Mouse (Mus musculus): Measurements from ENCODE around the gene Zswim4. TPM values are rescaled to one million over a fixed set of nuclear protein-coding genes. Genes with fewer than 3 reads are reported as not detected.
A peak's percentile ranks its signal among the peaks of the same experiment; 100 is the strongest.

Gene Zswim4
- polyA plus RNA-seq, 1 experiment from 2014 or later, result 7.9 TPM

GRCm38 (mm10) chr8:84236410-84236997 is 351 bp downstream of the Zswim4 start:
- H3K4me1 ChIP-seq (replicated peaks; ENCODE audit: control insufficient read depth, insufficient read depth, low read length), result peaks cover 10% of the 10 kb centered on the region
- peak overlapping the region; percentile 39 for H3K27ac ChIP-seq (ENCODE audit: low read depth, low read length)
- peak overlapping the region; percentile 90 for H3K9ac ChIP-seq (ENCODE audit: low read depth, low read length)
- peak; percentile 7; the same call in 1 of the 2 replicates for ATAC-seq (replicated peaks; ENCODE audit: low FRiP score)
- H3K4me2 ChIP-seq, result peak overlapping the region; percentile 94
- no peaks in the 10 kb centered on the region; the same call in 1 of the 2 replicates for H3K36me3 ChIP-seq (ENCODE audit: control insufficient read depth, insufficient read depth, low read length)
- peak overlapping the region; percentile 86 for H3K4me3 ChIP-seq (ENCODE audit: low read depth, low read length)
- H3K27me3 ChIP-seq (replicated peaks; ENCODE audit: control insufficient read depth, insufficient read depth, low read length), result no peaks in the 10 kb centered on the region
- DNase-seq (ENCODE audit: low spot score), result no peak
- H3K9me3 ChIP-seq (ENCODE audit: control insufficient read depth, low read length), result no peaks in the 10 kb centered on the region
- WGBS, result 1% methylated on average over 26 of the region's 30 CpGs

GRCm38 (mm10) chr8:84235746-84236409 is 977 bp downstream of the Zswim4 start:
- WGBS, result 35% methylated on average over 10 of the region's 10 CpGs

DNA sequence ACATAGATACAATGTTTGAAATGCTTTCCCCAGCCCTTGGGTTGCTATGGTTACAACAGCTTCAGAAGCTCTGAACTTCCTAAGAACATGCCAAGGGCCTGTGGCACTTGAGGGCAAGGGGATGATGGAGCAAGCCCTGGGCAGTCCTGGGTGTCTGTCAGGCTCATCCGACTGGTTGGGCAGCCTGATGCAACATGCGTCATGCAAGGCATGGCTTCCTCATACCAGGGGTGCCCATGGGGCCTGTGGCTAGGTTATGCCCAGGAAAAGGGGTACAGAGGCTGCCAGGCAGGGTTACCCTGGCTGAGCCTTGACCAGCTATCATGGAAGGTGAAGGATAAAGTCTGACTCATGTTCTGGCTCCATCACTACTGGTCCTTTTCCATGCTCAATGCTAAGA is 3.8 kb downstream of the Zswim4 start:
- ATAC-seq (replicated peaks; ENCODE audit: low FRiP score), result no peak
- peaks cover 10% of the 10 kb centered on the region; the same call in 1 of the 2 replicates for H3K36me3 ChIP-seq (ENCODE audit: control insufficient read depth, insufficient read depth, low read length)

More at GRCm38 (mm10) chr8:84235746-84236409, 977 bp downstream of the Zswim4 start:
- H3K9ac ChIP-seq (ENCODE audit: low read depth, low read length), result peak overlapping the region; percentile 90
- peak overlapping the region; percentile 39; the same call in 1 of the 2 replicates for H3K27ac ChIP-seq (ENCODE audit: low read depth, low read length)
- peak overlapping the region; percentile 86 for H3K4me3 ChIP-seq (ENCODE audit: low read depth, low read length)
- no peaks in the 10 kb centered on the region for H3K27me3 ChIP-seq (replicated peaks; ENCODE audit: control insufficient read depth, insufficient read depth, low read length)
- peaks cover 10% of the 10 kb centered on the region for H3K4me1 ChIP-seq (replicated peaks; ENCODE audit: control insufficient read depth, insufficient read depth, low read length)
- H3K4me2 ChIP-seq, result peak overlapping the region; percentile 94
- no peak for DNase-seq (ENCODE audit: low spot score)
- H3K9me3 ChIP-seq (ENCODE audit: control insufficient read depth, low read length), result no peaks in the 10 kb centered on the region
- H3K36me3 ChIP-seq (ENCODE audit: control insufficient read depth, insufficient read depth, low read length), result no peaks in the 10 kb centered on the region; the same call in 1 of the 2 replicates
- ATAC-seq (replicated peaks; ENCODE audit: low FRiP score), result no peak

GRCm38 (mm10) chr8:84230735-84231134 is 6.1 kb downstream of the Zswim4 start:
- peaks cover 17% of the 10 kb centered on the region; the same call in 1 of the 2 replicates for H3K36me3 ChIP-seq (ENCODE audit: control insufficient read depth, insufficient read depth, low read length)
- no peaks in the 10 kb centered on the region for H3K9me3 ChIP-seq (ENCODE audit: control insufficient read depth, low read length)
- H3K27ac ChIP-seq (ENCODE audit: low read depth, low read length), result no peak overlapping the region
- H3K4me1 ChIP-seq (replicated peaks; ENCODE audit: control insufficient read depth, insufficient read depth, low read length), result peaks cover 4% of the 10 kb centered on the region; the same call in 1 of the 2 replicates
- WGBS, result 72% methylated on average over 17 of the region's 17 CpGs
- ATAC-seq (replicated peaks; ENCODE audit: low FRiP score), result no peak
- no peak overlapping the region for H3K9ac ChIP-seq (ENCODE audit: low read depth, low read length)
- H3K4me2 ChIP-seq, result no peak overlapping the region
- no peaks in the 10 kb centered on the region for H3K27me3 ChIP-seq (replicated peaks; ENCODE audit: control insufficient read depth, insufficient read depth, low read length)
- H3K4me3 ChIP-seq (ENCODE audit: low read depth, low read length), result no peak overlapping the region
- no peak for DNase-seq (ENCODE audit: low spot score)

More for the DNA sequence above, 3.8 kb downstream of the Zswim4 start:
- H3K4me3 ChIP-seq (ENCODE audit: low read depth, low read length), result no peak overlapping the region
- H3K9me3 ChIP-seq (ENCODE audit: control insufficient read depth, low read length), result no peaks in the 10 kb centered on the region
- WGBS, result 80% methylated on average over 2 of the region's 2 CpGs
- H3K4me2 ChIP-seq, result no peak overlapping the region
- no peak overlapping the region for H3K27ac ChIP-seq (ENCODE audit: low read depth, low read length)
- no peak overlapping the region for H3K9ac ChIP-seq (ENCODE audit: low read depth, low read length)
- DNase-seq (ENCODE audit: low spot score), result no peak
- H3K4me1 ChIP-seq (replicated peaks; ENCODE audit: control insufficient read depth, insufficient read depth, low read length), result peaks cover 10% of the 10 kb centered on the region
- H3K27me3 ChIP-seq (replicated peaks; ENCODE audit: control insufficient read depth, insufficient read depth, low read length), result no peaks in the 10 kb centered on the region

DNA sequence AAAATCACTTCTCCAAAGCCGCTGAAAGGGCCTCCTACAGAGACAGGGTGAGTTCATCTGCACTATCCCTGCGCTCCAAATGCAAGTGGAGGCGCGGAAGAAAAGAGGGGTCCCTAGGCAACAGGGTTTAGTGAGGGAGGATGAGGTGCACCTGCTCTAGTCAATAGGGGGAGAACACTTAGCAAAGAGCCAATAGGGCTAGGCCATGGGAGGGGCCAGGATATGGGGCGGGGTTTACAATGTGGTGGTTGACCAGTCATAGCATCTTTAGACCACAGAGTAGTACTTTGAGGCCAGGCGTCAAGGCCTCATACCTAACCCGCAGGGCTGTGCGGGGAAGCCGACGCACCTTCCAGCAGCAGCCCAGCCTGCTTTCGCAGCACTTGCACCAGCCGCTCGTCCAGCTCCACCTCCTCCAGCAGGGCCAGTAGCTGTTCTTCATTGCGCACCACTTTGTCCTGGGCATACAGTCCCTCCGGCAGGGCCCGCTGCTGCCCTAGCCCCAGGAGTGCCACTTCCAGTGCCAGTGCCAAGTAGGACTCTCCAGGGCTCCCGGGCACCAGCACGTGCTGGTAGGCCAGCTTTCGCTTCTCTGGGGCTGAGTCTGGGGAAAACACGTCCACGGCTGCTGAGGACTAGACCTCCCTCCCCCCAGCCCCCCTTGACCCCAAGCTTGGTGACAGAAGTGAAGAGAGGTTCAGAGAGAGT is 13.4 kb downstream of the Zswim4 start:
- ATAC-seq (replicated peaks; ENCODE audit: low FRiP score) (peak; percentile 53; the same call in 1 of the 2 replicates), DNase-seq (ENCODE audit: low spot score) (no peak)
- H3K4me2 ChIP-seq, result no peak overlapping the region
- H3K36me3 ChIP-seq (ENCODE audit: control insufficient read depth, insufficient read depth, low read length), result peaks cover 28% of the 10 kb centered on the region
- peaks cover 7% of the 10 kb centered on the region for H3K4me1 ChIP-seq (replicated peaks; ENCODE audit: control insufficient read depth, insufficient read depth, low read length)
- 83% methylated on average over 21 of the region's 21 CpGs for WGBS
- H3K9ac ChIP-seq (ENCODE audit: low read depth, low read length), result no peak overlapping the region
- H3K27ac ChIP-seq (ENCODE audit: low read depth, low read length), result no peak overlapping the region
- H3K9me3 ChIP-seq (ENCODE audit: control insufficient read depth, low read length), result no peaks in the 10 kb centered on the region
- H3K27me3 ChIP-seq (replicated peaks; ENCODE audit: control insufficient read depth, insufficient read depth, low read length), result no peaks in the 10 kb centered on the region
- H3K4me3 ChIP-seq (ENCODE audit: low read depth, low read length), result no peak overlapping the region

GRCm38 (mm10) chr8:84222566-84223165 is 14.2 kb downstream of the Zswim4 start:
- DNase-seq (ENCODE audit: low spot score) (no peak), ATAC-seq (replicated peaks; ENCODE audit: low FRiP score) (no peak)
- H3K9me3 ChIP-seq (ENCODE audit: control insufficient read depth, low read length), result no peaks in the 10 kb centered on the region
- H3K4me2 ChIP-seq, result no peak overlapping the region
- no peaks in the 10 kb centered on the region for H3K27me3 ChIP-seq (replicated peaks; ENCODE audit: control insufficient read depth, insufficient read depth, low read length)
- H3K27ac ChIP-seq (ENCODE audit: low read depth, low read length), result 0 out of 2 replicates have a peak overlapping the region, but pooled peaks have one; percentile 1
- H3K9ac ChIP-seq (ENCODE audit: low read depth, low read length), result no peak overlapping the region
- no peak overlapping the region for H3K4me3 ChIP-seq (ENCODE audit: low read depth, low read length)
- 68% methylated on average over 9 of the region's 9 CpGs for WGBS
- peaks cover 7% of the 10 kb centered on the region for H3K4me1 ChIP-seq (replicated peaks; ENCODE audit: control insufficient read depth, insufficient read depth, low read length)
- H3K36me3 ChIP-seq (ENCODE audit: control insufficient read depth, insufficient read depth, low read length), result peaks cover 21% of the 10 kb centered on the region

DNA sequence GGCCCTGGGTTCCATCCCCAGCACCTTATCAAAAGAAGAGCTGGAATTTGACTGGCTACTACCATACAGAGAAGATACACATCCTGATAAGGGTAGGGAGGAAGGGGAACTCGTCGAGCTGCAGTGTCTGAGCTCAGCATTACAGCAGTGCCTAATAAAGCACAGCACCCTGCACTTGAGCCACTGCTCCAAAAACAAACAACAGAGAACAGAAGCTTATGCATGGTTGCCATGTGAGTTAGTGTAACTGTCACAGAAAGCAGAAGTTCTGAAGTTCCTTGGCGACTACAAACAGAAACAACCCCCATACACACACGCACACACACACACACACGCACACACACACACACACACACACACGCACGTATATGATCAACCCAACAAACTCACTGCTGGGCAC is 16.8 kb downstream of the Zswim4 start:
- no peak overlapping the region for H3K4me3 ChIP-seq (ENCODE audit: low read depth, low read length)
- H3K4me1 ChIP-seq (replicated peaks; ENCODE audit: control insufficient read depth, insufficient read depth, low read length), result peaks cover 7% of the 10 kb centered on the region
- ATAC-seq (replicated peaks; ENCODE audit: low FRiP score) (no peak), DNase-seq (ENCODE audit: low spot score) (no peak)
- H3K9me3 ChIP-seq (ENCODE audit: control insufficient read depth, low read length), result no peaks in the 10 kb centered on the region
- 63% methylated on average over 7 of the region's 7 CpGs for WGBS
- H3K4me2 ChIP-seq, result no peak overlapping the region
- H3K36me3 ChIP-seq (ENCODE audit: control insufficient read depth, insufficient read depth, low read length), result peaks cover 20% of the 10 kb centered on the region
- no peak overlapping the region for H3K27ac ChIP-seq (ENCODE audit: low read depth, low read length)
- H3K27me3 ChIP-seq (replicated peaks; ENCODE audit: control insufficient read depth, insufficient read depth, low read length), result no peaks in the 10 kb centered on the region
- H3K9ac ChIP-seq (ENCODE audit: low read depth, low read length), result no peak overlapping the region

DNA sequence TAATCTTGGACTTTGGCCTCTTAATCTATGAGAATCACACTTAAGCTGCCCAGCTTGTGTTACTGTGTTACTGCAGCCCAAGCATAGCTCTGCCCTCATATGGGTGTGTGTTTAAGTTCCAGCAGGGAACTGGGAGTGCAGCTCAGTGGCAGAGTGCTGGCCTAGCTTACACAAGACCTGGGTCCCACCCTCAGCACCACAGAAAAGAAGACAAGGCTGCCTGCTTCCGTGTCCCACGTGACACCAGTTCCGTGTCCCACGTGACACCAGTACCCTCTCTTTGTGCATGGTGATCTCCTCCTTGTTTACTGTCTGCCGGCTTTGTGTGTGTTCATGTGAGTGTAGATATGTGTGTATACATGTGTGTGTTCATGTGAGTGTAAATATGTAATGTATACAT is 18.7 kb downstream of the Zswim4 start:
- DNase-seq (ENCODE audit: low spot score), result no peak
- no peak overlapping the region for H3K9ac ChIP-seq (ENCODE audit: low read depth, low read length)
- no peaks in the 10 kb centered on the region for H3K9me3 ChIP-seq (ENCODE audit: control insufficient read depth, low read length)
- H3K36me3 ChIP-seq (ENCODE audit: control insufficient read depth, insufficient read depth, low read length), result peaks cover 9% of the 10 kb centered on the region
- no peak for ATAC-seq (replicated peaks; ENCODE audit: low FRiP score)
- H3K4me3 ChIP-seq (ENCODE audit: low read depth, low read length), result no peak overlapping the region
- no peaks in the 10 kb centered on the region for H3K27me3 ChIP-seq (replicated peaks; ENCODE audit: control insufficient read depth, insufficient read depth, low read length)
- 94% methylated on average over 5 of the region's 5 CpGs for WGBS
- H3K27ac ChIP-seq (ENCODE audit: low read depth, low read length), result no peak overlapping the region
- H3K4me1 ChIP-seq (replicated peaks; ENCODE audit: control insufficient read depth, insufficient read depth, low read length), result peaks cover 7% of the 10 kb centered on the region
- H3K4me2 ChIP-seq, result no peak overlapping the region

All from liver, embryonic 11.5 days (tissue).